Comparison of ENCODE assay signal across 23 mouse cellular contexts in the genomic region with DNA sequence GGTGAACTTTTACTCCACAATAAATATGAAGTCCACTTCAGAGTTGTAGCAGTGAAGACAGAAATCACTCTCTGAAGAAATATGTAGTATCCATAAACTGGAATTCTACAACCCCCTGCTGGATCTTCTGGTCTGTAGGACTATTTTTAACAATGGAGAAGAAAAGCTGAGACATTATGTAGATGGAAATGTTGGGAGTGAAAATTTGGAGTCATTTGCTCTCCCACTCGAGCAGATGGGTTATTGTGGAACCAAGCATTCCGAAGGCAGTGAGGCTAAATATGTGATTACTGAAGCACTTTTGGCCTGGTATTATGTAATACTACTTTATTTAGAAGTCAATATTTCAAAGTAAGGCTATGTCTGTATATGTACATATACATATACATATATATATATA.
DNase-seq lines count a peak whose midpoint lies in the region; ATAC-seq and TF ChIP-seq lines count a peak whose summit lies in the region.
"Had no signal": no experiment of that assay in that cellular context is flagged by ENCODE, and none has a peak within 500 bp of the region (broad histone marks: within the 10 kb centered on the region; RNA-seq: fewer than 3 reads in every experiment).

No protein-coding gene starts in this region.

- peak; percentile 91 for ATAC-seq in frontal cortex, adult (ENCODE audit: low TSS enrichment)
- ATAC-seq: CD4-positive, CD25-positive, alpha-beta regulatory T cell, adult 4 months; forebrain, embryonic 14.5 days had no signal

- no peak for DNase-seq in frontal cortex, postnatal 14 days (ENCODE audit: low spot score in 2 of 2)
- peak in 1 of 2 experiments; percentile 61 for DNase-seq in layer of hippocampus, adult 2 months (ENCODE audit: low spot score in 2 of 2)
- DNase-seq in layer of hippocampus, postnatal 10 days (ENCODE audit: low spot score in 2 of 2), result no peak
- DNase-seq in right cerebral cortex, adult 2 months (ENCODE audit: low spot score in 2 of 2), result peak; percentile 11 to 12
- DNase-seq in right cerebral cortex, postnatal 14 days, result no peak
- peak; percentile 66 for DNase-seq in telencephalon, adult 2 months (ENCODE audit: low read depth, low spot score)
- DNase-seq in lung, postnatal 10 days, result no peak
- DNase-seq: adrenal gland, adult 8-10 months; adrenal gland, postnatal 36 days; B cell, adult 2 months; cerebellum, adult 11 months; cerebellum, adult 8-10 months; cerebellum, postnatal 14 days; embryo, embryonic 11 days; gastrocnemius, adult 2 months; gastrocnemius, postnatal 25 days had no signal

- peak; percentile 46 for TF ChIP-seq CTCF in layer of hippocampus, adult 2 months (conservative IDR thresholded peaks at IDR 0.05)

- peak overlapping the region; percentile 52 for H3K27ac ChIP-seq in layer of hippocampus, adult 2 months
- H3K27ac ChIP-seq: embryonic facial prominence, embryonic 15.5 days; forebrain, embryonic 10.5 days; gastrocnemius, adult 2 months had no signal

- no peak overlapping the region for H3K4me3 ChIP-seq in layer of hippocampus, adult 2 months
- H3K4me3 ChIP-seq: embryonic facial prominence, embryonic 15.5 days; erythroblast, embryonic 14.5 days; forebrain, embryonic 10.5 days; gastrocnemius, adult 2 months; heart, embryonic 12.5 days had no signal

Comparison
In these comparisons a context has a peak if more than half of its experiments do, and no peak if none do; other contexts are left out.
1. DNase-seq: peak in right cerebral cortex, adult 2 months (2 of 2) and telencephalon, adult 2 months (single experiment); none in frontal cortex, postnatal 14 days (0 of 2), layer of hippocampus, postnatal 10 days (0 of 2), right cerebral cortex, postnatal 14 days (single experiment) and lung, postnatal 10 days (single experiment).